Mouse (Mus musculus) adrenal gland, adult 2 months (tissue): ENCODE data around the gene Gm40193. TPM values are rescaled to one million over a fixed set of nuclear protein-coding genes. Genes with fewer than 3 reads are reported as not detected.
"Not testable (repeated sequence)": the region's sequence is repeated elsewhere in the genome, so short reads cannot be mapped to it uniquely, and the experiment has no call there.

Experiments
- DNase-seq: peaks from one replicate; pipeline ENCODE4 v3.0.0; 2021
- long read RNA-seq: library from polyadenylated mRNA; stranded (forward); transcript quantifications from one replicate; pipeline ENCODE4 v2.0.0, GENCODE M21; 2021
- polyA plus RNA-seq: library from polyadenylated mRNA; depleted of rRNA; stranded (reverse); fragments of >200 nt; gene quantifications from 2 replicates; pipeline ENCODE4 v1.2.3, GENCODE M21; 2012; rRNA removed
- total RNA-seq, 2 experiments: library from RNA; stranded (reverse); gene quantifications; 2 replicates each; pipeline ENCODE4 v1.2.3; 2021

Gene Gm40193
- total RNA-seq, result not detected
- polyA plus RNA-seq, result not detected in 2 replicates
- long read RNA-seq, result 0 reads

DNA sequence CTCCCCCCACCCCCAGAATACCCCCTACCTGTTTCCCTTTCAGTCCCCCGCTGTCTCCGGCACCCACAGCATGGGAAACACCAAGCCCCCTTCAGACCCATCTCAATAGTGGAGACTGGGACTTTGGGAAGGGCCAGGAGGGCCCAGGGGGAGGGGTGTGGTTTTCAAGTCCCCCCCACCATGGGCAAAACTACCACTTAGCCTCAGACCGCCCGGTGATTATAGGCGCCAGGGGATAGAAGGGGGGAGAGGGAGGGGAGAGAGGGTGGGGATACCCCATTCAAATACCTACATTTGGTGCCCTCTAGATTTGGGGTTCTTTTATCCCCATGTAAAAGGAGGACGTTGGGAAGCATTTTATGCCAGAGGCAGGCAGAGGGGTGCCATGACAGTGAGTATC is at the start of gene Gm40193:
Gene Gm40193, minus strand, starts transcription at position 101 of the 400 bp plus-strand sequence.
- no peak for DNase-seq

GRCm38 (mm10) chr11:70582196-70582595 is 49.5 kb upstream of the Gm40193 start:
- DNase-seq, result no peak

DNA sequence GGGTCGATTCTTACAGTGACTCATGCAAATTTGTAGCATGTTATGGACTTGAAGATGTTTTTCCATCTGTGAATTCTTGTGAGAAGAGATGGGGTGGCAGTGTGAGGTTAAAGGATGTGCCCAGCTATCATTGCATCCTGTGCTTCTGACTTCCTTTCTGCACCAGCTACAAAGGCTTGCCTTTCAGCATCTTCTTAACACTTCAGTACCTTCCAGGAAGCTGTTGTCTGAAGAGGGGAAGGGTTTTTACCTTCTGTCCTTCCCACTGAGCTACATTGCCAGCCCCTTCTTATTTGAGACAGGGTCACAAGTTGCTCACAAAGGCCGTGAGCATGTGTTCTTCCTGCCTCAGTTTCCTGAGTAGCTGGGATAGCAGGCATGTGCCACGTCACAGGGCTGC is 48.2 kb upstream of the Gm40193 start:
- no peak for DNase-seq

DNA sequence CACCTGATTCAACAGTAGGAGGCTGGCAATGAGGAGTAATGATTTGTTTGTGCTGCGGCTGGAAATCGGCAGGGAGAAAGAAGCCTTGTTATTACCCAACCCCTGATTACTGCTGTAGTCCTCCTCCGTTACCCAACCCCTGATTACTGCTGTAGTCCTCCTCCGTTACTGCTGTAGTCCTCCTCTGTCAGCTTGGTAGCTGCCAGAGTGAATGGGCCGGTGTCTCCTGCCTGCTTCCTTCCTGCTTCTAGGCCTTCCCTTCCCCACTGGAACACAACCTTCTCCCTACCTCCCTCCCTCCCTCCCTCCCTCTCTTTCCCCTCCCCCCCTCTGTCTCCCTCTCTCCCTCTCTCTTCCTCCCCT is 47.6 kb upstream of the Gm40193 start:
- DNase-seq, result no peak

DNA sequence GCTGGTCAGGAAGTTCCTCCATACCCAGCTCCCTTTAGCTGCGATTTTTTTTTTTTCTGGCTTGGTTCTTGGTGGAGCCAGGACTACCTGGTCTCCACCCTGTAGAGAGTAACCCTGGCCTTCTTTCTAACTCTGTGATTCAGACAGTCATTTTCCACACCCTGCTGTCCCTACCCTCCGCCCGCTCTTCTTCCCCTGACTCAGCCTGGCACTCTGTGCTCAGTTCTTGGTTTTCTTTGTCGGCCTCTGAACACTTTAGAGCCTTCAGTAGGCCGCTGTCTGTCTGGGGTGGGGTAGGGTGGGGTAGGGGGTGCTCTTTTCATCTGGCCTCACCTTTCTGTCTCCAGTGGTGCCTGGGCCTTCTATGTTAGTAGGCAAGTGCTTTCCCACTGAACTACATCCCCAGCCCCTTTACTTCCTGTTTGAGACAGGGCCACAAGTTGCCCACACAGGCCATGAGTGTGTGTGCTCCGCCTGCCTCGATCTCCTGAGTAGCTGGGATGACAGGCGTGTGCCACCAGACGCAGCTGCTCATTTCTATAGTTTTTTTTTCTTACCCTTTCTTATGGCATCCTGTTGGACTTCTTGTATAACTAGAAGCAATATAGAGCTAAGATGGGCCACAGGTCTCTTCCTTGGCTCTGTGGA is 47.1 kb upstream of the Gm40193 start:
- peak; percentile 59 for DNase-seq

GRCm38 (mm10) chr11:70578962-70579361 is 46.2 kb upstream of the Gm40193 start:
- DNase-seq, result no peak

DNA sequence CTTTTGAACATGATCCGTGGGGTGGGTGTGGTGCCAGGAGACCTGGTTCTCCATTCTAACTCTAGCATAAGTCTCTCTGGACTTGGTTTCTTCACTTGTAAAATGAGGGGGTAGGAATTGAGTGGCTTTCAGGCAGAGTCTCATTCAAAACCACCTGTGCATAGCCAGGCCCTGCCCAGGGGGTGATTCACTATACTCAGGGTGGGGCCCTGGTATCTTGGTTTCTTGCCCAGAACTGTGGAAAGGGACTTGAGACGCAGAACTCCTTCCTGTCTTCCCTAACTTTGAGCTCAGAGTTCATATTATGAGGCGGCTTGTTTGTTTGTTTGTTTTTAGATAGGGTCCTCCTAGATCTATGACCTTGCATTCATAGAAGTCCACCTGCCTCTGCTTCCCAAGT is 44.5 kb upstream of the Gm40193 start:
- no peak for DNase-seq

DNA sequence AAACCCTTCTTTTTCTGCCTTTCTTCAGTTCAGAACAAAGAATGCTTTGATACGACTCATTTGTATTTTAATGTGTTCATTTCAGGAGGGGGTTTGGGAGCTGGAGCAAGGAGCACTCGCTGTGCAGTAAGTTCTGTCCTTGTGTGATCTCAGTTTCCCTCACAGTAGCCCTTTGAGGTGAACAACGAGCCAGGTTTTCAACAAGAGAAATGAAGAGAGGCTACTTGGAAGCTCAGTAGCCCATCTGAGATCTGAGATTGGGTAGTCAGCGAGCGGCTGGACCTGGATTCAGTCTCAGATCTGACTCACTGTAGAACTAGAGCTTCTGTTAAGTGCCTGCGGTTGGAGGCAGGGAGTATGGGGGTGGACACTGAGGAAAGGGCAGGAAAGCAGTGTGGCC is 41.1 kb upstream of the Gm40193 start:
- DNase-seq, result no peak

DNA sequence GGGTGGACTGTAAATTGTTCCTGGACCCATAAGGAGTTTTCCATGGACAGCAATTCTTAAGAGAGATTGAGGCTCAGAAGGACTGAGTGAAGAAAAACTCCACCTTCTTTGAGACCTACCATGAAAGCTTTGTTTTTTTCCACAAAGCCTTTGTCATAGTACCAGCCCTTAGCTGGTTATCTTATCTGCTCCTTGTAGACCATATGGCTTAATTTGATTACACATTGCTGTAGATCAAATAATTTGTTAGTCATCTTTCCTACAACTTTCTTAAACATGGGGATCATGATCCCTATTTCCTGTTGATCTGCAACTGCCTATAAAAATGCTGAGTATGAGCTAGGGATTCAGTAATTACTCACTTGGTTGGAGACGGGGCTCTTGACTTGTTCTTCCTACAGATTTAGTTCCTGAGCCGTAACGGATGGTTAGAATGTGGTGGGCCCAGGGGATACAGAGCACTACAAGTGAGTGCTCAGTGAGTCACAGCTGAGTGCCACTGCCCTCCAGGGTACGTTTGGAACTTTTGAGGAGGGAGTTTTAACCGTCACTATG is 39.7 kb upstream of the Gm40193 start:
- DNase-seq, result no peak

GRCm38 (mm10) chr11:70571641-70572040 is 38.9 kb upstream of the Gm40193 start:
- no peak for DNase-seq

- DNase-seq, result not testable (repeated sequence)
These were observed 37.9 kb upstream of the Gm40193 start for GRCm38 (mm10) chr11:70570614-70571013.

DNA sequence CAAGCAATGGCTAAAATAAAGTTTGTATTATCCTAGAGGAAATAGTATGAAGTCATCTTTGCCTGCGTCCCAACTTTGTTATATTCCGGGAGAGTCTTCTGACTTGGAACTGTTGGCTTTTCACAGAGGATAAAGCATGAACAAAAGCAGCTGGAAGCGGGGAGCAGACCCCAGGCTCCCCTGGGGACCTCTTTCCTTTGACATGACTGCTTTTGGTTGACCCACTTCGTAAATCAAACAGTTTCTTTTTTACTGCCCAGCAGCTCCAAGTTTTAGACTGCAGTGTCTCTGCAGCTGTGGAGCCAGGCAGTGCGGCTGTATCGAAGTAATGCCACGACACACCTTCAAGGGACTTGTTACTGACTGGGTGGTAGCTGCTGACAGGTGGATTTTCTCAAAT is 33.8 kb upstream of the Gm40193 start:
- no peak for DNase-seq

- DNase-seq, result no peak
These were observed 31.6 kb upstream of the Gm40193 start for GRCm38 (mm10) chr11:70564276-70564873.

DNA sequence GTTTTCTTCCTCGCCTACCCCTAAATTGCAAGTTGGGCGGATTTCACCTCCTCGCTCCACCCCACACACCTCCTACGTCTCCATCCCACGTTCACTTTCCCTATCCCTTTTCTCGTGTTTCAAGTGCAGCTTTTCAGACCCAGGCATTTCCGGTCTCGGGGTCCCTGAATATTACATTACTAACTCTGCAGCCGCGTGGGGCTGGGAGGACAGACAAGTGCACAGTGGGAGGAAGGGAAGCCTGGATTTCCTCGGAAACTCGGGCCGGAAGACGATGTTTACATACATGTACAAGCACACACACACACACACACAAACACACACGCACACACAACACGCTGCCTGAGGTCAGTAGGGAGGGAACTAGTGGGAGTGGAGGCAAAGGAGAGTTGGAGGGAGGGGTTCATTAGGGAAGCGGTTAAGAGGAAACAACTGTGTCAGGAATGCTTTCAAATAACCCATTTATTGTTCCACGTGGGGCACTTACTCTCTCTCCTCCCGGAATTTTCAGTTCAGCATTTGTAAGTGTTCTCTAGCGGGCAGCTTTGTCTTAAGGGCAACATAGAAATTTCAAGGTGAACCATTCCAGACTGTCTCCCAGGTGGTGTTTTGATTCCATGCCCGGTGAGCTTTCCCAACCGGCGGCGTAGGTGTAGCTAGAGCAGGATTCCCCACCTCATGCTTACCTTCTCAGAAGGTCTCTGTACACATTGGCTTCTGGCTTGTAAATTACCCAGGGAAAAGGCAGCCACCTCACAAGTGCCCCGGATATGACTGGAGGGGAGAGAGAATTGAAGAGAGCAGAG is 30.9 kb upstream of the Gm40193 start:
- DNase-seq, result peak; percentile 33

DNA sequence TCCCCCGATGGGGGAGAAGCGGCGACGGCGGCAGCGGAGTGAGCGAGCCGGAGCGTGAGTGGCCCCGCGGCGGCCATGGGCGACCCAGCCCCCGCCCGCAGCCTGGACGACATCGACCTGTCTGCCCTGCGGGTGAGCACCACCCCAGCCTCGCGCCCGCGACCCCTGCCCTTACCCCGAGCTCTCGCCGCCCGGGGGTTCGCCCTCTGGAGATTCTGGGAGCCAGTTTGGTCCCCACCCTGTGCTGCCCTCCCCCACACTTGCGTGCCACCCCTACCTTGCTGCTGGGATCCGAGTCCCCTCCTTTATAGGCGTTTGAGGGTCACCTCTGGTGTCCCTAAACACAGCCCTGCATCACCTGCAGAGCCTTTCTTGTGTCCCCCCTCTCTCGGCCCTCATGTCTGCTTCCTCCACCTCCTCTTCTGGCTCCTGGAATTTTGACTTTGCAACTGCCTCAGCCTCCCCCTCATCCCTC is 30.3 kb upstream of the Gm40193 start:
- no peak for DNase-seq

- DNase-seq, result peak; percentile 94
These were observed 29.7 kb upstream of the Gm40193 start, which contains the start of gene Mink1 for GRCm38 (mm10) chr11:70562287-70562994. Gene Mink1, plus strand, starts transcription at chr11:70562881.

GRCm38 (mm10) chr11:70561937-70562286 is 29.2 kb upstream of the Gm40193 start:
- no peak for DNase-seq

DNA sequence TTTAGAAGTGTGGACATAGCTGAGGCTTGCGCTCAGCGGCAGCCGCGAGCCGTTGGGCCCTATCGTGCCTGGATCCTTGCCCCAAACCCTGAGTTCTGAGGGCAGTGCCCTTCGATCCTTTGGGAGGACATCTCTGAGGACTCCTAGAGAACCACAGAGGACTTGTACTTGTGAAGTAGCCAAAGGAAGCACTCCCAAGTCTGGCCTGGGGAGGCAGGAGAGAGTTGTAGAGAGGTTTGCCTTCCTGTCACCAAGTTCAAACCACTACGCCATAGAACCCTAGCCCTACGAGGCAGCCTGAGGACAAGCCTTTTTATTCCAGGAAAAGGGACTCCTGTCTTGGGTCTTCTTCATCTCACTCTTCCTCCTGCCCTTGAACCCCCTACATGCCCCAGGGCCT is 24.8 kb upstream of the Gm40193 start:
- no peak for DNase-seq

GRCm38 (mm10) chr11:70553940-70554339 is 21.2 kb upstream of the Gm40193 start:
- DNase-seq, result no peak

GRCm38 (mm10) chr11:70551526-70551925 is 18.8 kb upstream of the Gm40193 start:
- no peak for DNase-seq

DNA sequence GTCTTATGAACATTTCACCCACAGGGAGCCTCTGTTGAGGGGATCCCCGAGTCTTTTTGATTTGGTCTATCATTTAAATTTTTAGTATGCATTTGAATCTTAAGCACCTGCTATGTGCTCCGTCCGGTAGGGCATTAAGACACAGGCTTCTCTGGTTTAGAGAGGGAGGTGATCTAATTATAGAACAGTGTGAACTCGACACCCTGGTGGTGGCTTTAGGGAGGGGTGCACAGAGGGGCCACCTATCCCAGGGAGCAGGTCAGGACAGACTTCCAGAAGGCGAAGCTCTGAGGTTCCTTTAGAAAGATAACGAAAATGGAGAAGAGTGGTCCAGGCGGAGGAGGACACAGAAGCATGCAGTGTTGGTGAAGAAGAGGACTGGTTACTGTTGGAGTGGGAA is 11.8 kb upstream of the Gm40193 start:
- no peak for DNase-seq

GRCm38 (mm10) chr11:70541415-70541814 is 8.7 kb upstream of the Gm40193 start:
- DNase-seq, result no peak
